Mouse (Mus musculus) lung, embryonic 15.5 days (tissue): Measurements from ENCODE around the gene Il27ra. TPM values are rescaled to one million over a fixed set of nuclear protein-coding genes. Genes with fewer than 3 reads are reported as not detected.

Experiments used
- ATAC-seq: fragments of 200-750 bp; cut with Nextera tagmentation; 2 replicates; pipeline ENCODE4 v1.8.0; 2017; ENCODE audit warnings: moderate number of reproducible peaks, borderline replicate concordance; ENCODE audit not compliant: low FRiP score, low TSS enrichment; ENCODE audit errors: extremely low read depth
- H3K27ac ChIP-seq: fragments of 300-500 bp; sonication (generic); 2 replicates; pipeline ENCODE4 v1.5.1; 2015; ENCODE audit warnings: moderate library complexity, mild to moderate bottlenecking, inconsistent platforms
- H3K27me3 ChIP-seq: fragments of 300-500 bp; sonication (generic); 2 replicates; pipeline ENCODE4 v1.6.1; 2015; ENCODE audit warnings: inconsistent platforms
- H3K36me3 ChIP-seq: fragments of 300-500 bp; sonication (generic); 2 replicates; pipeline ENCODE4 v1.6.1; 2015; ENCODE audit warnings: inconsistent platforms
- H3K4me1 ChIP-seq: fragments of 300-500 bp; sonication (generic); 2 replicates; pipeline ENCODE4 v1.6.1; 2015; ENCODE audit warnings: inconsistent platforms
- H3K4me2 ChIP-seq: fragments of 300-500 bp; sonication (generic); 2 replicates; pipeline ENCODE4 v1.6.1; 2015; ENCODE audit warnings: inconsistent platforms, mild to moderate bottlenecking, moderate library complexity
- H3K4me3 ChIP-seq: fragments of 300-500 bp; sonication (generic); 2 replicates; pipeline ENCODE4 v1.5.1; 2015; ENCODE audit warnings: mild to moderate bottlenecking, inconsistent platforms
- H3K9ac ChIP-seq: fragments of 300-500 bp; sonication (generic); 2 replicates; pipeline ENCODE4 v1.6.1; 2015; ENCODE audit warnings: inconsistent platforms
- H3K9me3 ChIP-seq: fragments of 300-500 bp; sonication (generic); 2 replicates; pipeline ENCODE4 v1.6.1; 2016; ENCODE audit warnings: inconsistent platforms
- WGBS: fragments of 180-500 bp; shearing (Covaris S2); methylation state at CpG from one replicate; pipeline ENCODE4 v1.1.7; 2015; 5-methylcytosine and 5-hydroxymethylcytosine counted together
- polyA plus RNA-seq: library from polyadenylated mRNA; unstranded; fragments of >200 nt; fragmentation: Nextera tagmentation; extraction: Ambion mirVana; gene quantifications from 2 replicates; pipeline ENCODE4 v1.2.1, GENCODE M21; 2015

Gene Il27ra
- polyA plus RNA-seq, 1 experiment from 2014 or later, result 2.2 TPM

- no peak for ATAC-seq
- no peaks in the 10 kb centered on the region for H3K36me3 ChIP-seq
- WGBS, result 95% methylated on average over 1 of the region's 1 CpGs
- no peaks in the 10 kb centered on the region for H3K9me3 ChIP-seq
- H3K4me3 ChIP-seq, result peak within 1 kb of the TSS; percentile 95
- H3K27ac ChIP-seq, result peak within 1 kb of the TSS; percentile 90
- peaks cover 26% of the 10 kb centered on the region for H3K4me1 ChIP-seq
- H3K4me2 ChIP-seq, result peak within 1 kb of the TSS; percentile 78
- peak within 1 kb of the TSS; percentile 63 for H3K9ac ChIP-seq
- no peaks in the 10 kb centered on the region for H3K27me3 ChIP-seq
These were observed 22.6 kb upstream of the Il27ra start, which contains the start of gene Gm10643 for GRCm38 (mm10) chr8:84065037-84065436. Gm10643 (minus strand) TSS chr8:84065137.

GRCm38 (mm10) chr8:84063861-84064610, 21.6 kb upstream of the Il27ra start:
- Histone ChIP-seq H3K4me3 (no peak overlapping the region), H3K9ac (no peak overlapping the region), H3K27ac (no peak overlapping the region), H3K4me1 (peaks cover 16% of the 10 kb centered on the region), H3K9me3 (no peaks in the 10 kb centered on the region), H3K27me3 (no peaks in the 10 kb centered on the region), H3K4me2 (no peak overlapping the region), H3K36me3 (no peaks in the 10 kb centered on the region)
- 64% methylated on average over 8 of the region's 8 CpGs for WGBS
- ATAC-seq, result no peak

- 70% methylated on average over 2 of the region's 2 CpGs for WGBS
- Histone ChIP-seq H3K9me3 (no peaks in the 10 kb centered on the region), H3K9ac (no peak overlapping the region), H3K27me3 (no peaks in the 10 kb centered on the region), H3K36me3 (no peaks in the 10 kb centered on the region), H3K27ac (no peak overlapping the region), H3K4me3 (no peak overlapping the region), H3K4me2 (no peak overlapping the region), H3K4me1 (no peaks in the 10 kb centered on the region)
- no peak for ATAC-seq
These were observed 17.9 kb upstream of the Il27ra start for GRCm38 (mm10) chr8:84060245-84060644.

GRCm38 (mm10) chr8:84059226-84059625, 16.8 kb upstream of the Il27ra start:
- Histone ChIP-seq H3K4me2 (no peak overlapping the region), H3K9ac (no peak overlapping the region), H3K27ac (no peak overlapping the region), H3K4me1 (no peaks in the 10 kb centered on the region), H3K36me3 (no peaks in the 10 kb centered on the region), H3K27me3 (no peaks in the 10 kb centered on the region), H3K4me3 (no peak overlapping the region), H3K9me3 (no peaks in the 10 kb centered on the region)
- no peak for ATAC-seq
- WGBS, result 88% methylated on average over 2 of the region's 2 CpGs

- no peaks in the 10 kb centered on the region for H3K27me3 ChIP-seq
- peaks cover 2% of the 10 kb centered on the region for H3K4me1 ChIP-seq
- no peak overlapping the region for H3K27ac ChIP-seq
- H3K36me3 ChIP-seq, result no peaks in the 10 kb centered on the region
- H3K4me2 ChIP-seq, result no peak overlapping the region
- H3K4me3 ChIP-seq, result no peak overlapping the region
- no peak overlapping the region for H3K9ac ChIP-seq
- ATAC-seq, result no peak
- 86% methylated on average over 1 of the region's 1 CpGs for WGBS
- no peaks in the 10 kb centered on the region for H3K9me3 ChIP-seq
These were observed 15.4 kb upstream of the Il27ra start for GRCm38 (mm10) chr8:84057827-84058226.

- no peaks in the 10 kb centered on the region for H3K9me3 ChIP-seq
- no peaks in the 10 kb centered on the region for H3K36me3 ChIP-seq
- 93% methylated on average over 5 of the region's 5 CpGs for WGBS
- no peak for ATAC-seq
- no peak overlapping the region for H3K9ac ChIP-seq
- H3K4me3 ChIP-seq, result no peak overlapping the region
- H3K4me2 ChIP-seq, result no peak overlapping the region
- H3K4me1 ChIP-seq, result peaks cover 8% of the 10 kb centered on the region
- H3K27ac ChIP-seq, result no peak overlapping the region
- no peaks in the 10 kb centered on the region for H3K27me3 ChIP-seq
These were observed 10.8 kb upstream of the Il27ra start for GRCm38 (mm10) chr8:84053229-84053628.

- Histone ChIP-seq H3K9me3 (no peaks in the 10 kb centered on the region), H3K27ac (no peak overlapping the region), H3K4me3 (no peak overlapping the region), H3K4me2 (no peak overlapping the region), H3K9ac (no peak overlapping the region), H3K4me1 (peaks cover 8% of the 10 kb centered on the region), H3K27me3 (no peaks in the 10 kb centered on the region), H3K36me3 (no peaks in the 10 kb centered on the region)
- WGBS, result 17% methylated on average over 3 of the region's 3 CpGs
- ATAC-seq, result peak; percentile 59; the same call in 1 of the 2 replicates
These were observed 10.4 kb upstream of the Il27ra start for GRCm38 (mm10) chr8:84052746-84053145.

- Histone ChIP-seq H3K4me2 (no peak overlapping the region), H3K4me1 (peaks cover 8% of the 10 kb centered on the region), H3K36me3 (no peaks in the 10 kb centered on the region), H3K9ac (no peak overlapping the region), H3K4me3 (no peak overlapping the region), H3K27ac (no peak overlapping the region), H3K27me3 (peaks cover 29% of the 10 kb centered on the region), H3K9me3 (no peaks in the 10 kb centered on the region; the same call in 1 of the 2 replicates)
- 57% methylated on average over 5 of the region's 5 CpGs for WGBS
- no peak for ATAC-seq
These were observed 5.8 kb upstream of the Il27ra start for GRCm38 (mm10) chr8:84048171-84048570.

GRCm38 (mm10) chr8:84046505-84046904, 4.1 kb upstream of the Il27ra start:
- H3K4me3 ChIP-seq, result no peak overlapping the region
- H3K27me3 ChIP-seq, result peaks cover 45% of the 10 kb centered on the region
- H3K27ac ChIP-seq, result no peak overlapping the region
- no peak for ATAC-seq
- H3K4me2 ChIP-seq, result no peak overlapping the region
- peaks cover 10% of the 10 kb centered on the region for H3K4me1 ChIP-seq
- 73% methylated on average over 3 of the region's 3 CpGs for WGBS
- H3K36me3 ChIP-seq, result no peaks in the 10 kb centered on the region
- no peaks in the 10 kb centered on the region; the same call in 1 of the 2 replicates for H3K9me3 ChIP-seq
- H3K9ac ChIP-seq, result no peak overlapping the region

- Histone ChIP-seq H3K4me1 (peaks cover 10% of the 10 kb centered on the region), H3K27ac (no peak within 1 kb of the TSS), H3K27me3 (peaks cover 53% of the 10 kb centered on the region), H3K4me3 (no peak within 1 kb of the TSS), H3K4me2 (0 out of 2 replicates have a peak within 1 kb of the TSS, but pooled peaks have one; percentile 16), H3K9me3 (no peaks in the 10 kb centered on the region; the same call in 1 of the 2 replicates), H3K9ac (no peak within 1 kb of the TSS), H3K36me3 (no peaks in the 10 kb centered on the region)
- no peak for ATAC-seq
- WGBS, result 5% methylated on average over 9 of the region's 9 CpGs
These were observed 2.5 kb upstream of the Il27ra start, which contains the start of gene Rln3 for GRCm38 (mm10) chr8:84044900-84045299. Rln3 (minus strand) TSS chr8:84045000.

- WGBS, result 7% methylated on average over 7 of the region's 7 CpGs
- no peak overlapping the region for H3K9ac ChIP-seq
- no peak for ATAC-seq
- H3K27me3 ChIP-seq, result peaks cover 53% of the 10 kb centered on the region
- no peaks in the 10 kb centered on the region for H3K36me3 ChIP-seq
- no peak overlapping the region for H3K27ac ChIP-seq
- H3K4me1 ChIP-seq, result peaks cover 10% of the 10 kb centered on the region
- no peak overlapping the region for H3K4me2 ChIP-seq
- H3K4me3 ChIP-seq, result no peak overlapping the region
- no peaks in the 10 kb centered on the region; the same call in 1 of the 2 replicates for H3K9me3 ChIP-seq
These were observed 1.7 kb upstream of the Il27ra start for GRCm38 (mm10) chr8:84044103-84044502.

GRCm38 (mm10) chr8:84042948-84043342, 556 bp upstream of the Il27ra start:
- 30% methylated on average over 12 of the region's 12 CpGs for WGBS
- H3K27me3 ChIP-seq, result peaks cover 53% of the 10 kb centered on the region
- H3K27ac ChIP-seq, result no peak overlapping the region
- peak overlapping the region; percentile 39; the same call in 1 of the 2 replicates for H3K4me3 ChIP-seq
- no peak; the same call in 1 of the 2 replicates for ATAC-seq
- no peaks in the 10 kb centered on the region for H3K36me3 ChIP-seq
- H3K9ac ChIP-seq, result no peak overlapping the region
- no peaks in the 10 kb centered on the region; the same call in 1 of the 2 replicates for H3K9me3 ChIP-seq
- peaks cover 10% of the 10 kb centered on the region for H3K4me1 ChIP-seq
- peak overlapping the region; percentile 76 for H3K4me2 ChIP-seq
